Mouse (Mus musculus) myocyte (in vitro differentiated cells): ENCODE data around the gene Rangap1. TPM values are rescaled to one million over a fixed set of nuclear protein-coding genes. Genes with fewer than 3 reads are reported as not detected.

Experiments used
- H3K27me3 ChIP-seq: one replicate; pipeline ENCODE4 v1.6.1; 2011; ENCODE audit not compliant: control insufficient read depth, insufficient read depth, insufficient read length
- H3K36me3 ChIP-seq: one replicate; pipeline ENCODE4 v1.6.1; 2011; ENCODE audit not compliant: control insufficient read depth, insufficient read depth
- H3K4me2 ChIP-seq: one replicate; pipeline ENCODE4 v1.6.1; 2011; ENCODE audit warnings: low read depth, control low read depth
- H3K4me3 ChIP-seq: one replicate; pipeline ENCODE4 v1.5.1; 2011; ENCODE audit warnings: mild to moderate bottlenecking, control low read depth, moderate library complexity
- H3K79me2 ChIP-seq: one replicate; pipeline ENCODE4 v1.6.1; 2011; ENCODE audit not compliant: control insufficient read depth, insufficient read depth
- H3ac ChIP-seq: one replicate; pipeline ENCODE4 v1.6.1; 2011; ENCODE audit not compliant: control insufficient read depth, insufficient read length
- CEBPB ChIP-seq: IDR thresholded peaks from 2 replicates; pipeline ENCODE4 v1.6.1; 2011; ENCODE audit warnings: mild to moderate bottlenecking, moderate library complexity; ENCODE audit not compliant: poor library complexity, insufficient read depth, severe bottlenecking
- E2F4 ChIP-seq: IDR thresholded peaks from one replicate; pipeline ENCODE4 v1.6.1; 2011; ENCODE audit warnings: mild to moderate bottlenecking, control low read depth, moderate library complexity; ENCODE audit not compliant: insufficient read depth
- MAX ChIP-seq: IDR thresholded peaks from one replicate; pipeline ENCODE4 v1.6.1; 2011; ENCODE audit warnings: low read depth, mild to moderate bottlenecking, control low read depth
- MYOD1 ChIP-seq, 3 experiments: IDR thresholded peaks; one replicate each; pipeline ENCODE4 v1.6.1; 2011; ENCODE audit warnings: control low read depth in 2 of 3, low read depth in 2 of 3, mild to moderate bottlenecking in 2 of 3, moderate library complexity in 1 of 3; ENCODE audit not compliant: insufficient read length in 2 of 3, control insufficient read depth in 1 of 3
- MYOG ChIP-seq, 3 experiments: IDR thresholded peaks; one replicate each; pipeline ENCODE4 v1.6.1; 2011; ENCODE audit warnings: control low read depth in 2 of 3, low read depth in 2 of 3, mild to moderate bottlenecking in 2 of 3; ENCODE audit not compliant: insufficient read length in 2 of 3, control insufficient read depth in 1 of 3, insufficient read depth in 1 of 3
- POLR2A ChIP-seq: IDR thresholded peaks from one replicate; pipeline ENCODE4 v1.6.1; 2011; ENCODE audit warnings: low read depth, mild to moderate bottlenecking, control low read depth, moderate library complexity; ENCODE audit not compliant: insufficient read length
- POLR2AphosphoS2 ChIP-seq: IDR thresholded peaks from one replicate; pipeline ENCODE4 v1.6.1; 2011; ENCODE audit warnings: low read depth, control low read depth; ENCODE audit not compliant: insufficient read length
- REST ChIP-seq: IDR thresholded peaks from one replicate; pipeline ENCODE4 v1.6.1; 2011; ENCODE audit warnings: mild to moderate bottlenecking, control low read depth, moderate library complexity; ENCODE audit not compliant: insufficient read depth, insufficient read length
- SRF ChIP-seq: IDR thresholded peaks from one replicate; pipeline ENCODE4 v1.6.1; 2011; ENCODE audit warnings: low read depth; ENCODE audit not compliant: control insufficient read depth, insufficient read length
- TCF12 ChIP-seq: IDR thresholded peaks from one replicate; pipeline ENCODE4 v1.6.1; 2011; ENCODE audit warnings: mild to moderate bottlenecking, control low read depth; ENCODE audit not compliant: poor library complexity, insufficient read depth, severe bottlenecking
- TCF3 ChIP-seq: IDR thresholded peaks from one replicate; pipeline ENCODE4 v1.6.1; 2011; ENCODE audit warnings: low read depth, control low read depth; ENCODE audit not compliant: insufficient read length
- USF1 ChIP-seq: IDR thresholded peaks from one replicate; pipeline ENCODE4 v1.6.1; 2011; ENCODE audit warnings: low read depth, mild to moderate bottlenecking, control low read depth, moderate library complexity
- polyA plus RNA-seq: library from polyadenylated mRNA; unstranded; fragments of >200 nt; fragmentation: generic; extraction: Trizol; gene quantifications from one replicate; pipeline ENCODE4 v1.2.1, GENCODE M21; 2012; ENCODE audit warnings: missing spikeins

The Rangap1 gene
- polyA plus RNA-seq, 1 experiment = 96.6 TPM

GRCm38 (mm10) chr15:81769037-81769436 is 23.7 kb upstream of the Rangap1 start:
- peaks cover 17% of the 10 kb centered on the region for H3K36me3 ChIP-seq

GRCm38 (mm10) chr15:81766439-81766838 is 21.1 kb upstream of the Rangap1 start:
- TF ChIP-seq MYOG (IDR thresholded peaks at IDR 0.05; ENCODE audit: control insufficient read depth in 1 of 3, insufficient read depth in 1 of 3, insufficient read length in 2 of 3, low read depth in 2 of 3) = no peak
- no peak for TF ChIP-seq MAX
- no peak for TF ChIP-seq SRF
- no peak for TF ChIP-seq POLR2A
- TF ChIP-seq USF1 = no peak
- no peak for TF ChIP-seq MYOD1 (IDR thresholded peaks at IDR 0.05; ENCODE audit: control insufficient read depth in 1 of 3, insufficient read length in 2 of 3, low read depth in 2 of 3)
- no peak for TF ChIP-seq POLR2AphosphoS2
- TF ChIP-seq E2F4 = no peak
- no peak for TF ChIP-seq TCF3
- no peak for TF ChIP-seq CEBPB
- TF ChIP-seq REST = no peak
- no peak for TF ChIP-seq TCF12

More at GRCm38 (mm10) chr15:81769037-81769436, 23.7 kb upstream of the Rangap1 start:
- Histone ChIP-seq H3K27me3 (no peaks in the 10 kb centered on the region), H3K4me3 (no peak overlapping the region), H3ac (no peak overlapping the region), H3K4me2 (no peak overlapping the region), H3K79me2 (no peaks in the 10 kb centered on the region)
- TF ChIP-seq MYOD1 (IDR thresholded peaks at IDR 0.05; ENCODE audit: control insufficient read depth in 1 of 3, insufficient read length in 2 of 3, low read depth in 2 of 3) (no peak), POLR2A (no peak), CEBPB (no peak), E2F4 (no peak), POLR2AphosphoS2 (no peak), TCF12 (no peak)

GRCm38 (mm10) chr15:81765651-81766050 is 20.3 kb upstream of the Rangap1 start:
- H3K36me3 ChIP-seq = peaks cover 7% of the 10 kb centered on the region
- peaks cover 4% of the 10 kb centered on the region for H3K79me2 ChIP-seq
- TF ChIP-seq MYOD1 (IDR thresholded peaks at IDR 0.05; ENCODE audit: control insufficient read depth in 1 of 3, insufficient read length in 2 of 3, low read depth in 2 of 3) = no peak

More at GRCm38 (mm10) chr15:81766439-81766838, 21.1 kb upstream of the Rangap1 start:
- H3ac ChIP-seq = no peak overlapping the region
- H3K36me3 ChIP-seq = peaks cover 11% of the 10 kb centered on the region
- no peak overlapping the region for H3K4me3 ChIP-seq
- no peaks in the 10 kb centered on the region for H3K27me3 ChIP-seq
- H3K79me2 ChIP-seq = no peaks in the 10 kb centered on the region
- H3K4me2 ChIP-seq = no peak overlapping the region

GRCm38 (mm10) chr15:81764573-81764972 is 19.2 kb upstream of the Rangap1 start:
- H3K79me2 ChIP-seq = peaks cover 10% of the 10 kb centered on the region
- H3K4me3 ChIP-seq = no peak overlapping the region
- no peak overlapping the region for H3ac ChIP-seq
- TF ChIP-seq USF1 (no peak), POLR2AphosphoS2 (no peak), SRF (no peak), POLR2A (no peak), MYOD1 (IDR thresholded peaks at IDR 0.05; ENCODE audit: control insufficient read depth in 1 of 3, insufficient read length in 2 of 3, low read depth in 2 of 3) (no peak), MYOG (IDR thresholded peaks at IDR 0.05; ENCODE audit: control insufficient read depth in 1 of 3, insufficient read depth in 1 of 3, insufficient read length in 2 of 3, low read depth in 2 of 3) (no peak), TCF12 (no peak), MAX (no peak), TCF3 (no peak), E2F4 (no peak), CEBPB (no peak), REST (no peak)
- H3K36me3 ChIP-seq = no peaks in the 10 kb centered on the region
- H3K4me2 ChIP-seq = no peak overlapping the region
- no peaks in the 10 kb centered on the region for H3K27me3 ChIP-seq

More at GRCm38 (mm10) chr15:81765651-81766050, 20.3 kb upstream of the Rangap1 start:
- Histone ChIP-seq H3K27me3 (no peaks in the 10 kb centered on the region), H3K4me2 (no peak overlapping the region), H3ac (no peak overlapping the region), H3K4me3 (no peak overlapping the region)

- TF ChIP-seq MYOG (IDR thresholded peaks at IDR 0.05; ENCODE audit: control insufficient read depth in 1 of 3, insufficient read depth in 1 of 3, insufficient read length in 2 of 3, low read depth in 2 of 3) (no peak), USF1 (no peak), SRF (no peak), TCF3 (no peak), TCF12 (no peak), POLR2A (no peak), REST (no peak), MYOD1 (IDR thresholded peaks at IDR 0.05; ENCODE audit: control insufficient read depth in 1 of 3, insufficient read length in 2 of 3, low read depth in 2 of 3) (no peak), MAX (no peak), CEBPB (no peak), POLR2AphosphoS2 (no peak), E2F4 (no peak)
- Histone ChIP-seq H3K36me3 (no peaks in the 10 kb centered on the region), H3ac (no peak overlapping the region), H3K4me3 (no peak overlapping the region), H3K4me2 (no peak overlapping the region), H3K27me3 (no peaks in the 10 kb centered on the region), H3K79me2 (peaks cover 25% of the 10 kb centered on the region)
Observed at GRCm38 (mm10) chr15:81761959-81762358, 16.6 kb upstream of the Rangap1 start.
